Mouse (Mus musculus) A20 (cell line): Measurements from ENCODE around the gene Mroh2a.
A peak's percentile ranks its signal among the peaks of the same experiment; 100 is the strongest.

Experiments
- DNase-seq: peaks from one replicate; pipeline ENCODE4 v3.0.0-alpha.2; 2011; ENCODE audit warnings: low read depth, low spot score

Mroh2a gene

GRCm38 (mm10) chr1:88276524-88277097, 49.8 kb downstream of the Mroh2a start:
- no peak for DNase-seq

- peak; percentile 100 for DNase-seq
Observed at GRCm38 (mm10) chr1:88277098-88277817, 50.5 kb downstream of the Mroh2a start, which contains the start of the genes Hjurp and Trpm8. Gene Hjurp (minus strand): TSS chr1:88277633. Gene Trpm8 (plus strand): TSS chr1:88277661.

GRCm38 (mm10) chr1:88277818-88278511, 51.2 kb downstream of the Mroh2a start:
- no peak for DNase-seq

- no peak for DNase-seq
Observed at GRCm38 (mm10) chr1:88279111-88280005, 52.6 kb downstream of the Mroh2a start.

- no peak for DNase-seq
Observed at GRCm38 (mm10) chr1:88280006-88280690, 53.4 kb downstream of the Mroh2a start.

- DNase-seq, result no peak
Observed at GRCm38 (mm10) chr1:88282301-88282700, 55.5 kb downstream of the Mroh2a start.

GRCm38 (mm10) chr1:88283376-88284227, 56.8 kb downstream of the Mroh2a start:
- peak; percentile 97 for DNase-seq

GRCm38 (mm10) chr1:88284228-88284945, 57.6 kb downstream of the Mroh2a start:
- no peak for DNase-seq

- DNase-seq, result peak; percentile 82
Observed at GRCm38 (mm10) chr1:88284946-88285320, 58.1 kb downstream of the Mroh2a start.

GRCm38 (mm10) chr1:88285652-88286051, 58.9 kb downstream of the Mroh2a start:
- DNase-seq, result no peak

- DNase-seq, result no peak
Observed at GRCm38 (mm10) chr1:88286136-88286845, 59.5 kb downstream of the Mroh2a start.

- DNase-seq, result no peak
Observed at GRCm38 (mm10) chr1:88286887-88287696, 60.3 kb downstream of the Mroh2a start.

- DNase-seq, result peak; percentile 94
Observed at GRCm38 (mm10) chr1:88287697-88287980, 60.9 kb downstream of the Mroh2a start.

- no peak for DNase-seq
Observed at GRCm38 (mm10) chr1:88288056-88288788, 61.4 kb downstream of the Mroh2a start.

- no peak for DNase-seq
Observed at GRCm38 (mm10) chr1:88288789-88289127, 62.0 kb downstream of the Mroh2a start.

- no peak for DNase-seq
Observed at GRCm38 (mm10) chr1:88289152-88289551, 62.4 kb downstream of the Mroh2a start.

GRCm38 (mm10) chr1:88289917-88290316, 63.1 kb downstream of the Mroh2a start:
- DNase-seq, result peak; percentile 90

GRCm38 (mm10) chr1:88290511-88290910, 63.7 kb downstream of the Mroh2a start:
- no peak for DNase-seq
